Mouse (Mus musculus) olfactory bulb, adult 2 months (tissue): ENCODE measurements around the gene Dctn1. TPM values are rescaled to one million over a fixed set of nuclear protein-coding genes. Genes with fewer than 3 reads are reported as not detected.

Experiments used
- H3K27ac ChIP-seq: fragments of 200-500 bp; 2 replicates; pipeline ENCODE4 v1.5.1; 2012; ENCODE audit warnings: low read depth, low read length; ENCODE audit not compliant: insufficient read depth
- H3K4me1 ChIP-seq: fragments of 200-500 bp; 2 replicates; pipeline ENCODE4 v1.6.1; 2012; ENCODE audit warnings: low read length; ENCODE audit not compliant: control insufficient read depth, insufficient read depth
- H3K4me3 ChIP-seq: fragments of 200-500 bp; 2 replicates; pipeline ENCODE4 v1.5.1; 2012; ENCODE audit warnings: mild to moderate bottlenecking, low read depth, low read length, moderate library complexity; ENCODE audit not compliant: insufficient read depth
- CTCF ChIP-seq: fragments of 200-500 bp; IDR thresholded peaks from 2 replicates; pipeline ENCODE4 v1.5.1; 2012; ENCODE audit warnings: low read depth, mild to moderate bottlenecking, low read length, moderate library complexity; ENCODE audit not compliant: insufficient read depth
- POLR2A ChIP-seq: fragments of 200-500 bp; IDR thresholded peaks from 2 replicates; pipeline ENCODE4 v1.6.1; 2012; ENCODE audit warnings: mild to moderate bottlenecking, low read depth, low read length, moderate library complexity; ENCODE audit not compliant: insufficient read depth
- WGBS: fragments of 180-500 bp; shearing (Covaris S2); methylation state at CpG from one replicate; pipeline ENCODE4 v1.1.7; 2018; 5-methylcytosine and 5-hydroxymethylcytosine counted together
- polyA plus RNA-seq: library from polyadenylated mRNA; stranded (reverse); fragments of >200 nt; gene quantifications from 2 replicates; pipeline ENCODE4 v1.2.4, GENCODE M21; 2012; ENCODE audit warnings: low replicate concordance; ENCODE audit not compliant: missing spikeins, insufficient read depth, insufficient read length

The Dctn1 gene
- polyA plus RNA-seq, 1 experiment = 187 TPM

GRCm38 (mm10) chr6:83234280-83234741, 68.6 kb downstream of the Dctn1 start:
- TF ChIP-seq POLR2A = no peak
- TF ChIP-seq CTCF = no peak
- H3K4me1 ChIP-seq = peaks cover 10% of the 10 kb centered on the region
- H3K27ac ChIP-seq = no peak overlapping the region
- no peak overlapping the region for H3K4me3 ChIP-seq
- 15% methylated on average over 14 of the region's 14 CpGs for WGBS

GRCm38 (mm10) chr6:83237123-83237522, 71.4 kb downstream of the Dctn1 start:
- TF ChIP-seq POLR2A (no peak), CTCF (no peak)
- 7% methylated on average over 9 of the region's 9 CpGs for WGBS
- Histone ChIP-seq H3K4me3 (no peak overlapping the region), H3K27ac (no peak overlapping the region), H3K4me1 (peaks cover 10% of the 10 kb centered on the region)

- 48% methylated on average over 10 of the region's 10 CpGs for WGBS
- H3K4me1 ChIP-seq = no peaks in the 10 kb centered on the region
- H3K4me3 ChIP-seq = no peak overlapping the region
- no peak overlapping the region for H3K27ac ChIP-seq
- TF ChIP-seq CTCF = no peak
- no peak for TF ChIP-seq POLR2A
Measured at GRCm38 (mm10) chr6:83244422-83245061, 78.8 kb downstream of the Dctn1 start.

DNA sequence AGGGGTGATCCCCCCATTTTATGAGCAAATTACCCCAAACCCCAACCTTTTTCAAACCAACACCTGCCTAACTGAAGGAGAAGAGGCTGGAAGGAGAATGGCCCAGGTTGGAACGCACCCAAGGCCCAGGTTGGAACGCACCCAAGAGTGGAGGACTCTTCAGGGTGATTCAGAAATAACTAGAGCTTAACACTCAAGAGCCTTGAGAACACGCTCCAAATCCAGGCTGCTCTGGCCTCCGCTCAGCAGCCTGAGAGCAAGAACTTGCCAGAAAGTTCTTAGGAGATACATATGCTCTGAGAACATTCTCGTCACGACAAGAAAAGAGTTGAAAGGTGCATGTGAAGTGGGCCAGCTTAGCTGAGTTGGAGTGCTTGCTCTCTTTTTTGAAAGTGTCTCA, 79.4 kb downstream of the Dctn1 start:
- WGBS = 51% methylated on average over 6 of the region's 6 CpGs
- no peak overlapping the region for H3K27ac ChIP-seq
- no peak overlapping the region for H3K4me3 ChIP-seq
- H3K4me1 ChIP-seq = no peaks in the 10 kb centered on the region
- TF ChIP-seq CTCF = no peak
- no peak for TF ChIP-seq POLR2A

DNA sequence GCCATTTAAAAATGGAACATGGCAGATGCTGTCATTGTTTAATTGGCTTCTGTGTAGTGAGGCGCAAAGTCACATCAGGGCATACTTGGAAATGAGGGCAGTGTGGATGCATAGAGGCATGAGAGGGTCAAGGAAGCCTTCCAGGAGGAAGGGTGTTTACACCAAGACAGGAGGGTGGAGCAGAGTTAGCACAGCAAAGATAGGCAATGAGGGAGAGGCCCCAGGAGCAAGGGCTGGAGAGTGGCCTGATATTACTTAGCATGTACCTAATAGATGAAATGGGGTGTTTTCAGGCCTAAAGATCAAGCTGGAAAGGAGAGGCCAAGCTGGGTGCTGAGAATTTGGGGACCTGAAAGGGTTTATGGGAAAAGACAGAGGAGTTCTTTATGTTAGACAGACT, 80.3 kb downstream of the Dctn1 start:
- Histone ChIP-seq H3K4me3 (no peak overlapping the region), H3K27ac (no peak overlapping the region), H3K4me1 (no peaks in the 10 kb centered on the region)
- WGBS = 100% methylated on average over 1 of the region's 1 CpGs
- no peak for TF ChIP-seq CTCF
- TF ChIP-seq POLR2A = no peak

GRCm38 (mm10) chr6:83246750-83247149, 81.0 kb downstream of the Dctn1 start:
- TF ChIP-seq CTCF (no peak), POLR2A (no peak)
- no peaks in the 10 kb centered on the region for H3K4me1 ChIP-seq
- H3K27ac ChIP-seq = no peak overlapping the region
- no peak overlapping the region for H3K4me3 ChIP-seq
- 97% methylated on average over 4 of the region's 4 CpGs for WGBS

- WGBS = 98% methylated on average over 2 of the region's 2 CpGs
- no peak overlapping the region for H3K27ac ChIP-seq
- H3K4me3 ChIP-seq = no peak overlapping the region
- TF ChIP-seq POLR2A (no peak), CTCF (no peak)
- no peaks in the 10 kb centered on the region for H3K4me1 ChIP-seq
Measured at GRCm38 (mm10) chr6:83247153-83247552, 81.4 kb downstream of the Dctn1 start.

Other genes starting within 250 kb of the Dctn1 start
- not detected in 2 replicates for gene Sema4f, start 226.2 kb upstream of the Dctn1 start, polyA plus RNA-seq
- gene M1ap, start 219.0 kb upstream of the Dctn1 start, polyA plus RNA-seq = not detected in 2 replicates
- gene Dok1, start 132.4 kb upstream of the Dctn1 start, polyA plus RNA-seq = not detected in 2 replicates
- not detected in 2 replicates for gene Loxl3, start 131.7 kb upstream of the Dctn1 start, polyA plus RNA-seq
- gene Aup1, start 111.4 kb upstream of the Dctn1 start, polyA plus RNA-seq = not detected in 2 replicates
- not detected in 2 replicates for gene Htra2, start 110.6 kb upstream of the Dctn1 start, polyA plus RNA-seq
- gene Dqx1, start 108.1 kb upstream of the Dctn1 start, polyA plus RNA-seq = not detected in 2 replicates
- not detected in 2 replicates for gene Tlx2, start 95.6 kb upstream of the Dctn1 start, polyA plus RNA-seq
- gene Pcgf1, start 88.1 kb upstream of the Dctn1 start, polyA plus RNA-seq = not detected in 2 replicates
- gene Lbx2, start 79.6 kb upstream of the Dctn1 start, polyA plus RNA-seq = not detected in 2 replicates
- gene Ccdc142, start 64.3 kb upstream of the Dctn1 start, polyA plus RNA-seq = not detected in 2 replicates
- not detected in 2 replicates for gene Gm42688, start 64.3 kb upstream of the Dctn1 start, polyA plus RNA-seq
- gene Mrpl53, start 56.9 kb upstream of the Dctn1 start, polyA plus RNA-seq = not detected in 2 replicates
- not detected in 2 replicates for gene Mogs, start 50.4 kb upstream of the Dctn1 start, polyA plus RNA-seq
- not detected in 2 replicates for gene Wbp1, start 44.4 kb upstream of the Dctn1 start, polyA plus RNA-seq
- gene Ino80b, start 40.5 kb upstream of the Dctn1 start, polyA plus RNA-seq = not detected in 2 replicates
- not detected in 2 replicates for gene Rtkn, start 30.5 kb upstream of the Dctn1 start, polyA plus RNA-seq
- not detected in 2 replicates for gene Wdr54, start 9.5 kb upstream of the Dctn1 start, polyA plus RNA-seq
- gene 1700003E16Rik, start 9.5 kb upstream of the Dctn1 start, polyA plus RNA-seq = not detected in 2 replicates
- gene Slc4a5, start 53.9 kb downstream of the Dctn1 start, polyA plus RNA-seq = not detected in 2 replicates
- not detected in 2 replicates for gene Mthfd2, start 160.0 kb downstream of the Dctn1 start, polyA plus RNA-seq
- gene Mob1a, start 160.1 kb downstream of the Dctn1 start, polyA plus RNA-seq = not detected in 2 replicates
- gene Bola3, start 183.2 kb downstream of the Dctn1 start, polyA plus RNA-seq = not detected in 2 replicates